Mouse (Mus musculus): ENCODE measurements around the gene Adamts2. TPM values are rescaled to one million over a fixed set of nuclear protein-coding genes. Genes with fewer than 3 reads are reported as not detected.

Gene Adamts2
- polyA plus RNA-seq, 1 experiment from 2014 or later = 12.2 TPM

- Histone ChIP-seq H3K4me1 (replicated peaks; ENCODE audit: control insufficient read depth, insufficient read depth) (no peaks in the 10 kb centered on the region), H3K27me3 (ENCODE audit: control insufficient read depth, insufficient read depth, low read length) (no peaks in the 10 kb centered on the region), H3K4me2 (replicated peaks; ENCODE audit: low read depth) (no peak overlapping the region), H3K9ac (ENCODE audit: low read length) (no peak overlapping the region), H3K36me3 (ENCODE audit: control insufficient read depth, insufficient read depth, low read length) (no peaks in the 10 kb centered on the region), H3K9me3 (ENCODE audit: control insufficient read depth, low read length) (no peaks in the 10 kb centered on the region), H3K27ac (replicated peaks) (no peak overlapping the region), H3K4me3 (ENCODE audit: low read depth, low read length) (no peak overlapping the region)
- no peak for TF ChIP-seq EP300 (optimal IDR thresholded peaks at IDR 0.05)
- DNase-seq (ENCODE audit: low spot score) (no peak), ATAC-seq (ENCODE audit: low FRiP score, low TSS enrichment) (no peak)
- 94% methylated on average over 10 of the region's 10 CpGs for WGBS
Measured at GRCm38 (mm10) chr11:50678650-50679049, 76.8 kb downstream of the Adamts2 start.

- Histone ChIP-seq H3K27me3 (ENCODE audit: control insufficient read depth, insufficient read depth, low read length) (no peaks in the 10 kb centered on the region), H3K36me3 (ENCODE audit: control insufficient read depth, insufficient read depth, low read length) (no peaks in the 10 kb centered on the region), H3K9me3 (ENCODE audit: control insufficient read depth, low read length) (no peaks in the 10 kb centered on the region), H3K4me3 (ENCODE audit: low read depth, low read length) (no peak overlapping the region), H3K27ac (replicated peaks) (no peak overlapping the region), H3K9ac (ENCODE audit: low read length) (no peak overlapping the region), H3K4me1 (replicated peaks; ENCODE audit: control insufficient read depth, insufficient read depth) (no peaks in the 10 kb centered on the region), H3K4me2 (replicated peaks; ENCODE audit: low read depth) (no peak overlapping the region)
- TF ChIP-seq CTCF (IDR thresholded peaks at IDR 0.05; ENCODE audit: low read depth) = no peak
- no peak for TF ChIP-seq EP300 (optimal IDR thresholded peaks at IDR 0.05)
- no peak for DNase-seq (ENCODE audit: low spot score)
- ATAC-seq (ENCODE audit: low FRiP score, low TSS enrichment) = no peak
- 80% methylated on average over 7 of the region's 7 CpGs for WGBS
Measured at GRCm38 (mm10) chr11:50681940-50682339, 80.1 kb downstream of the Adamts2 start.

GRCm38 (mm10) chr11:50683821-50684220 lies 81.9 kb downstream of the Adamts2 start:
- WGBS = 87% methylated on average over 2 of the region's 2 CpGs
- DNase-seq (ENCODE audit: low spot score) (no peak), ATAC-seq (ENCODE audit: low FRiP score, low TSS enrichment) (no peak)
- Histone ChIP-seq H3K9me3 (ENCODE audit: control insufficient read depth, low read length) (no peaks in the 10 kb centered on the region), H3K4me3 (ENCODE audit: low read depth, low read length) (no peak overlapping the region), H3K4me2 (replicated peaks; ENCODE audit: low read depth) (no peak overlapping the region), H3K27me3 (ENCODE audit: control insufficient read depth, insufficient read depth, low read length) (no peaks in the 10 kb centered on the region), H3K4me1 (replicated peaks; ENCODE audit: control insufficient read depth, insufficient read depth) (no peaks in the 10 kb centered on the region), H3K27ac (replicated peaks) (no peak overlapping the region), H3K36me3 (ENCODE audit: control insufficient read depth, insufficient read depth, low read length) (no peaks in the 10 kb centered on the region), H3K9ac (ENCODE audit: low read length) (no peak overlapping the region)
- TF ChIP-seq CTCF (IDR thresholded peaks at IDR 0.05; ENCODE audit: low read depth) = no peak
- no peak for TF ChIP-seq EP300 (optimal IDR thresholded peaks at IDR 0.05)

GRCm38 (mm10) chr11:50688584-50688983 lies 86.7 kb downstream of the Adamts2 start:
- no peaks in the 10 kb centered on the region for H3K9me3 ChIP-seq (ENCODE audit: control insufficient read depth, low read length)
- no peak overlapping the region for H3K4me3 ChIP-seq (ENCODE audit: low read depth, low read length)
- no peaks in the 10 kb centered on the region for H3K4me1 ChIP-seq (replicated peaks; ENCODE audit: control insufficient read depth, insufficient read depth)
- no peak for DNase-seq (ENCODE audit: low spot score)
- WGBS = 88% methylated on average over 3 of the region's 3 CpGs
- ATAC-seq (ENCODE audit: low FRiP score, low TSS enrichment) = no peak
- no peak overlapping the region for H3K4me2 ChIP-seq (replicated peaks; ENCODE audit: low read depth)
- no peaks in the 10 kb centered on the region for H3K36me3 ChIP-seq (ENCODE audit: control insufficient read depth, insufficient read depth, low read length)
- H3K27me3 ChIP-seq (ENCODE audit: control insufficient read depth, insufficient read depth, low read length) = no peaks in the 10 kb centered on the region
- TF ChIP-seq EP300 (optimal IDR thresholded peaks at IDR 0.05) (no peak), CTCF (IDR thresholded peaks at IDR 0.05; ENCODE audit: low read depth) (peak; percentile 54)
- H3K9ac ChIP-seq (ENCODE audit: low read length) = no peak overlapping the region
- H3K27ac ChIP-seq (replicated peaks) = no peak overlapping the region

GRCm38 (mm10) chr11:50689672-50690071 lies 87.8 kb downstream of the Adamts2 start:
- Histone ChIP-seq H3K4me1 (replicated peaks; ENCODE audit: control insufficient read depth, insufficient read depth) (no peaks in the 10 kb centered on the region), H3K36me3 (ENCODE audit: control insufficient read depth, insufficient read depth, low read length) (no peaks in the 10 kb centered on the region), H3K4me2 (replicated peaks; ENCODE audit: low read depth) (no peak overlapping the region), H3K9me3 (ENCODE audit: control insufficient read depth, low read length) (no peaks in the 10 kb centered on the region), H3K9ac (ENCODE audit: low read length) (no peak overlapping the region), H3K4me3 (ENCODE audit: low read depth, low read length) (no peak overlapping the region), H3K27me3 (ENCODE audit: control insufficient read depth, insufficient read depth, low read length) (no peaks in the 10 kb centered on the region), H3K27ac (replicated peaks) (no peak overlapping the region)
- WGBS = 96% methylated on average over 4 of the region's 4 CpGs
- ATAC-seq (ENCODE audit: low FRiP score, low TSS enrichment) (no peak), DNase-seq (ENCODE audit: low spot score) (no peak)
- TF ChIP-seq CTCF (IDR thresholded peaks at IDR 0.05; ENCODE audit: low read depth) (no peak), EP300 (optimal IDR thresholded peaks at IDR 0.05) (no peak)

- H3K9ac ChIP-seq (ENCODE audit: low read length) = no peak overlapping the region
- no peaks in the 10 kb centered on the region for H3K36me3 ChIP-seq (ENCODE audit: control insufficient read depth, insufficient read depth, low read length)
- H3K4me3 ChIP-seq (ENCODE audit: low read depth, low read length) = no peak overlapping the region
- 80% methylated on average over 12 of the region's 12 CpGs for WGBS
- DNase-seq (ENCODE audit: low spot score) = no peak
- H3K27ac ChIP-seq (replicated peaks) = no peak overlapping the region
- ATAC-seq (ENCODE audit: low FRiP score, low TSS enrichment) = no peak
- TF ChIP-seq CTCF (IDR thresholded peaks at IDR 0.05; ENCODE audit: low read depth) (no peak), EP300 (optimal IDR thresholded peaks at IDR 0.05) (no peak)
- no peaks in the 10 kb centered on the region for H3K9me3 ChIP-seq (ENCODE audit: control insufficient read depth, low read length)
- H3K4me2 ChIP-seq (replicated peaks; ENCODE audit: low read depth) = no peak overlapping the region
- no peaks in the 10 kb centered on the region for H3K27me3 ChIP-seq (ENCODE audit: control insufficient read depth, insufficient read depth, low read length)
- no peaks in the 10 kb centered on the region for H3K4me1 ChIP-seq (replicated peaks; ENCODE audit: control insufficient read depth, insufficient read depth)
Measured at GRCm38 (mm10) chr11:50699971-50700370, 98.1 kb downstream of the Adamts2 start.

All from stomach, postnatal 0 days (tissue).